Mouse (Mus musculus) liver, embryonic 11.5 days (tissue): ENCODE measurements at regions not wholly inside any gene's neighbourhood (a gene's known extent, or its start where the extent isn't known, plus 50 kb on each side); places are given as distances from the start of the nearest gene placed in this dataset.

ENCODE experiments used
- ATAC-seq: fragments of 200-750 bp; cut with Nextera tagmentation; replicated peaks from 2 replicates; pipeline ENCODE4 v1.8.0; 2017; ENCODE audit warnings: moderate number of reproducible peaks, mild to moderate bottlenecking, moderate TSS enrichment, moderate library complexity; ENCODE audit not compliant: low FRiP score
- DNase-seq: peaks from one replicate; pipeline ENCODE4 v3.0.0-alpha.2; 2017; ENCODE audit warnings: low spot score
- H3K27ac ChIP-seq: fragments of 300-500 bp; sonication (generic); 2 replicates; pipeline ENCODE4 v1.5.1; 2014; ENCODE audit warnings: mild to moderate bottlenecking, low read depth, low read length, control low read depth
- H3K27me3 ChIP-seq: fragments of 300-500 bp; sonication (generic); replicated peaks from 2 replicates; pipeline ENCODE4 v1.6.1; 2014; ENCODE audit warnings: low read length, mixed read lengths; ENCODE audit not compliant: control insufficient read depth, insufficient read depth
- H3K36me3 ChIP-seq: fragments of 300-500 bp; sonication (generic); 2 replicates; pipeline ENCODE4 v1.6.1; 2014; ENCODE audit warnings: mild to moderate bottlenecking, low read length, moderate library complexity, mixed read lengths; ENCODE audit not compliant: control insufficient read depth, insufficient read depth
- H3K4me1 ChIP-seq: fragments of 300-500 bp; sonication (generic); replicated peaks from 2 replicates; pipeline ENCODE4 v1.6.1; 2014; ENCODE audit warnings: low read length, mixed read lengths; ENCODE audit not compliant: control insufficient read depth, insufficient read depth
- H3K4me2 ChIP-seq: fragments of 300-500 bp; sonication (generic); 2 replicates; pipeline ENCODE4 v1.6.1; 2014; ENCODE audit warnings: mild to moderate bottlenecking, control low read depth, moderate library complexity
- H3K4me3 ChIP-seq: fragments of 300-500 bp; sonication (generic); 2 replicates; pipeline ENCODE4 v1.5.1; 2014; ENCODE audit warnings: low read depth, low read length, control low read depth
- H3K9ac ChIP-seq: fragments of 300-500 bp; sonication (generic); 2 replicates; pipeline ENCODE4 v1.6.1; 2014; ENCODE audit warnings: low read depth, low read length, control low read depth
- H3K9me3 ChIP-seq: fragments of 300-500 bp; sonication (generic); 2 replicates; pipeline ENCODE4 v1.6.1; 2016; ENCODE audit warnings: low read length, inconsistent platforms, mixed read lengths; ENCODE audit not compliant: control insufficient read depth
- WGBS: fragments of 180-500 bp; shearing (Covaris S2); extraction: QIAGEN DNeasy Blood & Tissue Kit; methylation state at CpG from one replicate; pipeline ENCODE4 v1.1.7; 2014; 5-methylcytosine and 5-hydroxymethylcytosine counted together

DNA sequence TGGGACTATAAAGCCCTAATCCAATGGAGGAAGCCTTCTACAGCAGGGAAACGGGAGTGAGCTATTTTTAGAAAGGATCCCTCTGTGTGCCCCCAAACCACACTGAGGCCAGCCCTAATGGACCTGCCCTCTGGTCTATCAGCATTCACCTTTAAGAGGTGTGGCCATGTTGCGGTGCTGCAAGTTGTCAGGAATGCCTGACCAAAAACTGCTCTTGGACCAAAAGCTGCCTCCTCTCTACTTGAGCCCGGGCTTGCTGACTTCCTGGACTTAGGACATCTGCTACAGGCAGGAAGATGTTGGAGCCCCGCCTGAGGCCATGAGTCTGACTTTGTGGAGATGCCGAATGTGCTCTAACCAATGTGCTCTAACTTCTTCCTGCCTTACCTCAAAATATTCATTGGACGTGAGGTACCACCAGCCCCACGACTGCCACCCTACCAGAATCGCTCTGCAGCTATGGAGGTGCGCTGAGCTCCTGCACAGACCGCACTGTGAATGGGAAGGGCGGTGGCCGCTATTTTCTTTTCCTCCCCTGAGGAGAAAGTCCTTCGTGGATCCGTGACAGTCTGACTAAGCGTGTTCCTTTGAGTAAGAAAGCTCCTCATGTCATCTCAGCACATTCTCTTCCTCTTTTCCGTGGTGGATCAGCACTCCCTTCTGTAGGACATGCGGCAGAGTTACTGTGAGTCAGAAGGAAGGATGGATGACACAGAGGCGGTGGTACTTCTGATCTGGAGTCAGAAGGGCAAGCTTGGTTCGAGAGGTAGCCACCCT, 313.0 kb downstream of the Gm49356 start:
- no peak overlapping the region for H3K4me2 ChIP-seq
- H3K9ac ChIP-seq = no peak overlapping the region
- ATAC-seq (no peak), DNase-seq (no peak)
- WGBS = 61% methylated on average over 19 of the region's 19 CpGs
- H3K4me1 ChIP-seq = peaks cover 13% of the 10 kb centered on the region
- H3K9me3 ChIP-seq = no peaks in the 10 kb centered on the region
- no peak overlapping the region for H3K27ac ChIP-seq
- H3K36me3 ChIP-seq = no peaks in the 10 kb centered on the region
- H3K4me3 ChIP-seq = no peak overlapping the region
- H3K27me3 ChIP-seq = no peaks in the 10 kb centered on the region; the same call in 1 of the 2 replicates

GRCm38 (mm10) chr15:59203097-59203849, 314.2 kb downstream of the Gm49356 start:
- Histone ChIP-seq H3K27ac (no peak overlapping the region), H3K4me1 (peaks cover 3% of the 10 kb centered on the region), H3K9me3 (no peaks in the 10 kb centered on the region), H3K36me3 (no peaks in the 10 kb centered on the region), H3K27me3 (no peaks in the 10 kb centered on the region; the same call in 1 of the 2 replicates), H3K9ac (no peak overlapping the region), H3K4me2 (no peak overlapping the region), H3K4me3 (no peak overlapping the region)
- 65% methylated on average over 17 of the region's 17 CpGs for WGBS
- ATAC-seq = no peak
- no peak for DNase-seq

- H3K27ac ChIP-seq = no peak overlapping the region
- 67% methylated on average over 17 of the region's 17 CpGs for WGBS
- ATAC-seq (no peak), DNase-seq (no peak)
- no peak overlapping the region for H3K9ac ChIP-seq
- no peak overlapping the region for H3K4me2 ChIP-seq
- H3K9me3 ChIP-seq = no peaks in the 10 kb centered on the region
- H3K4me3 ChIP-seq = no peak overlapping the region
- H3K27me3 ChIP-seq = no peaks in the 10 kb centered on the region; the same call in 1 of the 2 replicates
- no peaks in the 10 kb centered on the region for H3K36me3 ChIP-seq
- H3K4me1 ChIP-seq = no peaks in the 10 kb centered on the region
Observed at GRCm38 (mm10) chr15:59203850-59204625, 314.9 kb downstream of the Gm49356 start.

DNA sequence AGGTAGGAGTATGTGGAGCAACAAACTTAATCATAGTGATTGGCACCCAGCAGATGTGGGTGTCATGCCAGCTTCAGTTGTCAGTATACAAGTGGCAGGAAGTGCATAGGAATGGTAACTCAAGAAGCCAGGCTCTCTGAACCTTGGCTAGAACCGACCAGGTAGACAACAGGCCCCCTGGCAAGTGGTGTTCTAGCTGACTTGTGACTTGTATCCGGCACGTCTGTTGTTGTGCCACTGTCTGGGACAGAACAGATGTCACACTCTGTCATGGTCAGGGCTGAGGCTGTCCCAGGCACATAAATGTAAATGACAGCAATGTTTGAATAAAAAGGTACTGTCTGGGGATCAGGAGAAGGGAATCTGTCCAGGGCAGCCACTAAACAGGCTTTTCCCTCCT, 316.0 kb downstream of the Gm49356 start:
- H3K27me3 ChIP-seq = no peaks in the 10 kb centered on the region; the same call in 1 of the 2 replicates
- H3K27ac ChIP-seq = no peak overlapping the region
- H3K4me2 ChIP-seq = no peak overlapping the region
- H3K36me3 ChIP-seq = no peaks in the 10 kb centered on the region
- no peak for ATAC-seq
- H3K4me1 ChIP-seq = no peaks in the 10 kb centered on the region
- H3K9ac ChIP-seq = no peak overlapping the region
- 73% methylated on average over 3 of the region's 3 CpGs for WGBS
- no peaks in the 10 kb centered on the region for H3K9me3 ChIP-seq
- no peak overlapping the region for H3K4me3 ChIP-seq
- DNase-seq = no peak

DNA sequence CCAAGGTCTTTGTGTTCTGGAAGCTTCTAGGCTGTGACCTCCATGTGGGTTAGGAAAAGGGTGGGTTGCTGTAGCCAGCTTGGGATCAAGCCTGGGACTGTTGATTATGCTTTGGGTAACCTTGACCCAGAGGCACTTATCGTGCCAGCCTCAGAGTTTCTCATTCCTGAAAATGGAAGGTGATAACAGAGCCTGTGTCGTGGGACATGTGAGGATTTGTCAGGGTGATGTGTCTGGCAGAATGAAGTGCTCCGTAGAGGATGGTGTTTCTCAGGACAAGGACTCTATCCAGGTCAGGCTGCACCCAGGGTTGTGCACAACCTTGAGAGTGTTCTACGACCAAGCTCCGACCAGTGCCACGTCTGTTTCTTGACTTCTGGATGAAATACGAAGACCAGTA, 316.4 kb downstream of the Gm49356 start:
- no peak overlapping the region for H3K4me3 ChIP-seq
- no peaks in the 10 kb centered on the region for H3K9me3 ChIP-seq
- no peaks in the 10 kb centered on the region; the same call in 1 of the 2 replicates for H3K27me3 ChIP-seq
- no peak overlapping the region for H3K4me2 ChIP-seq
- DNase-seq (no peak), ATAC-seq (no peak)
- no peaks in the 10 kb centered on the region for H3K4me1 ChIP-seq
- H3K36me3 ChIP-seq = no peaks in the 10 kb centered on the region
- H3K27ac ChIP-seq = no peak overlapping the region
- WGBS = 76% methylated on average over 7 of the region's 7 CpGs
- no peak overlapping the region for H3K9ac ChIP-seq

DNA sequence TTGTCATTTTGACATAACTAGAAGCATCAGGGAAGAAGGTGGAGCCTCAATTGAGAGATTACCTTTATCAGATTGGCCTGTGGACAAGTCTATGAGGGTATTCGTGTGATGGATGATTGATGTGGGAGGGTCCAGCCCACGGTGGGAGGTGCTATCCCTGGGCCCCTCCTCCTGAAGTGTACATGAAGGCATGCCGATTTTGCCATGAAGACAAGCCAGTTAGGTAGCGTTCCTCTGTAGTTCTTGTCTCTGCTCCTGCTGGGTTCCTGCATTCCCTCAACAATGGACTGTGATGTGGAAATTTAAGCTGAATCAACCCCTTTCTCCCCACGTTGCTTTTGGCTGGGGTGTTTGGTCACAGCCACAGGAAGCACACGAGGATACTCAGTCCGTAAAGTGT, 317.5 kb downstream of the Gm49356 start:
- Histone ChIP-seq H3K4me1 (no peaks in the 10 kb centered on the region), H3K9me3 (no peaks in the 10 kb centered on the region), H3K9ac (no peak overlapping the region), H3K4me2 (no peak overlapping the region), H3K27me3 (no peaks in the 10 kb centered on the region; the same call in 1 of the 2 replicates), H3K4me3 (no peak overlapping the region), H3K27ac (no peak overlapping the region), H3K36me3 (no peaks in the 10 kb centered on the region)
- DNase-seq = no peak
- WGBS = 68% methylated on average over 7 of the region's 7 CpGs
- no peak for ATAC-seq

DNA sequence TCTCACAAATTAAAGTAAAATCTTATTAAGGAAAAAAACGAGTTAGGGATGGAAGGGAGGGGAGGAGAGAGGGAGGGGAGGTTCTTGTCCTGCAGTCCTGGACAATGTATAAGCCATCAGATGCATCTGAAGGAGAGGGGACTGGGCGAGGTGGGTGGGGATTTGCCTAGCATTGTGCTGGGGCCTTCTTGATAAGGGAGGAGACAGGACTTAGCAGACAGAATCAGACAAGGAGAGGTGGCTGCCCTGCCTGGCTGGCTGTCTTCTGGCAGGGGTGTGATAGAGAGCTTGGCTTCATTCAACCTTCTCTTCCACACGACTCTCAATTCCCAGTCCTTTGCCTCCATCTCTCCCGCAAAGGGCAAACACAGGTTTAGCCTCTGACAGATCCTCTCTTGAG, 318.9 kb downstream of the Gm49356 start:
- 51% methylated on average over 4 of the region's 4 CpGs for WGBS
- ATAC-seq = peak; percentile 74
- Histone ChIP-seq H3K27ac (no peak overlapping the region), H3K36me3 (no peaks in the 10 kb centered on the region), H3K4me1 (no peaks in the 10 kb centered on the region), H3K9me3 (no peaks in the 10 kb centered on the region), H3K4me3 (no peak overlapping the region), H3K9ac (no peak overlapping the region), H3K4me2 (no peak overlapping the region), H3K27me3 (no peaks in the 10 kb centered on the region; the same call in 1 of the 2 replicates)
- no peak for DNase-seq

- 62% methylated on average over 3 of the region's 3 CpGs for WGBS
- no peak for DNase-seq
- no peaks in the 10 kb centered on the region for H3K27me3 ChIP-seq
- no peak overlapping the region for H3K4me2 ChIP-seq
- no peak overlapping the region for H3K27ac ChIP-seq
- no peak for ATAC-seq
- no peaks in the 10 kb centered on the region for H3K4me1 ChIP-seq
- no peak overlapping the region for H3K4me3 ChIP-seq
- H3K9ac ChIP-seq = no peak overlapping the region
- H3K36me3 ChIP-seq = no peaks in the 10 kb centered on the region
- no peaks in the 10 kb centered on the region for H3K9me3 ChIP-seq
Observed at GRCm38 (mm10) chr15:59212362-59212761, 323.3 kb downstream of the Gm49356 start.
